Mouse (Mus musculus): Measurements from ENCODE around the gene Cbarp.
"Not testable (repeated sequence)": the region's sequence is repeated elsewhere in the genome, so short reads cannot be mapped to it uniquely, and the experiment has no call there.

Cbarp gene

GRCm38 (mm10) chr10:80170052-80170451 lies 29.4 kb upstream of the Cbarp start:
- DNase-seq (ENCODE audit: low read depth, low spot score), result no peak

GRCm38 (mm10) chr10:80169651-80170050 lies 29.0 kb upstream of the Cbarp start:
- no peak for DNase-seq (ENCODE audit: low read depth, low spot score)

GRCm38 (mm10) chr10:80169070-80169469 lies 28.4 kb upstream of the Cbarp start:
- DNase-seq (ENCODE audit: low read depth, low spot score), result no peak

- peak; percentile 96 for DNase-seq (ENCODE audit: low read depth, low spot score)
These were observed 27.5 kb upstream of the Cbarp start for GRCm38 (mm10) chr10:80168038-80168661.

- DNase-seq (ENCODE audit: low read depth, low spot score), result peak; percentile 98
These were observed 26.9 kb upstream of the Cbarp start for GRCm38 (mm10) chr10:80167460-80168037.

GRCm38 (mm10) chr10:80166136-80166535 lies 25.5 kb upstream of the Cbarp start:
- not testable (repeated sequence) for DNase-seq (ENCODE audit: low read depth, low spot score)

GRCm38 (mm10) chr10:80165392-80166128 lies 24.9 kb upstream of the Cbarp start, which contains the start of gene Cirbp:
Gene Cirbp, plus strand, starts transcription at chr10:80165985.
- no peak for DNase-seq (ENCODE audit: low read depth, low spot score)

GRCm38 (mm10) chr10:80164998-80165344 lies 24.3 kb upstream of the Cbarp start:
- peak; percentile 94 for DNase-seq (ENCODE audit: low read depth, low spot score)

GRCm38 (mm10) chr10:80164161-80164997 lies 23.7 kb upstream of the Cbarp start:
- DNase-seq (ENCODE audit: low read depth, low spot score), result no peak

GRCm38 (mm10) chr10:80163721-80164120 lies 23.1 kb upstream of the Cbarp start:
- DNase-seq (ENCODE audit: low read depth, low spot score), result no peak

- no peak for DNase-seq (ENCODE audit: low read depth, low spot score)
These were observed 22.2 kb upstream of the Cbarp start for GRCm38 (mm10) chr10:80162716-80163299.

- no peak for DNase-seq (ENCODE audit: low read depth, low spot score)
These were observed 21.6 kb upstream of the Cbarp start for GRCm38 (mm10) chr10:80162243-80162608.

- DNase-seq (ENCODE audit: low read depth, low spot score), result peak; percentile 69
These were observed 21.0 kb upstream of the Cbarp start for GRCm38 (mm10) chr10:80161522-80162242.

GRCm38 (mm10) chr10:80160455-80161371 lies 20.1 kb upstream of the Cbarp start:
- DNase-seq (ENCODE audit: low read depth, low spot score), result peak; percentile 75

GRCm38 (mm10) chr10:80159561-80160454 lies 19.2 kb upstream of the Cbarp start:
- peak; percentile 98 for DNase-seq (ENCODE audit: low read depth, low spot score)

GRCm38 (mm10) chr10:80159021-80159560 lies 18.5 kb upstream of the Cbarp start:
- peak; percentile 68 for DNase-seq (ENCODE audit: low read depth, low spot score)

- peak; percentile 66 for DNase-seq (ENCODE audit: low read depth, low spot score)
These were observed 17.8 kb upstream of the Cbarp start for GRCm38 (mm10) chr10:80158307-80158986.

Measured in ES-CJ7 (cell line).